Mouse (Mus musculus) spleen, adult 2 months (tissue): ENCODE results near the gene Hsd3b5.
"Not testable (repeated sequence)": the region's sequence is repeated elsewhere in the genome, so short reads cannot be mapped to it uniquely, and the experiment has no call there.

Experiments
- CTCF ChIP-seq: fragments of 200-500 bp; IDR thresholded peaks from 2 replicates; pipeline ENCODE4 v1.5.1; 2011; ENCODE audit warnings: mild to moderate bottlenecking, inconsistent platforms; ENCODE audit not compliant: insufficient read depth, insufficient read length, insufficient replicate concordance; ENCODE audit errors: extremely low read depth
- POLR2A ChIP-seq: fragments of 200-500 bp; IDR thresholded peaks from 2 replicates; pipeline ENCODE4 v1.6.1; 2011; ENCODE audit warnings: low read depth, low read length, inconsistent platforms

- not testable (repeated sequence) for TF ChIP-seq CTCF, POLR2A
Measured at GRCm38 (mm10) chr3:98616786-98617185, 13.3 kb downstream of the Hsd3b5 start.
